Mouse (Mus musculus): ENCODE measurements around the gene Larp1b. TPM values are rescaled to one million over a fixed set of nuclear protein-coding genes. Genes with fewer than 3 reads are reported as not detected.
A peak's percentile ranks its signal among the peaks of the same experiment; 100 is the strongest.

Larp1b gene
- total RNA-seq, 2 experiments from 2014 or later: 20.1 to 22.0 TPM

DNA sequence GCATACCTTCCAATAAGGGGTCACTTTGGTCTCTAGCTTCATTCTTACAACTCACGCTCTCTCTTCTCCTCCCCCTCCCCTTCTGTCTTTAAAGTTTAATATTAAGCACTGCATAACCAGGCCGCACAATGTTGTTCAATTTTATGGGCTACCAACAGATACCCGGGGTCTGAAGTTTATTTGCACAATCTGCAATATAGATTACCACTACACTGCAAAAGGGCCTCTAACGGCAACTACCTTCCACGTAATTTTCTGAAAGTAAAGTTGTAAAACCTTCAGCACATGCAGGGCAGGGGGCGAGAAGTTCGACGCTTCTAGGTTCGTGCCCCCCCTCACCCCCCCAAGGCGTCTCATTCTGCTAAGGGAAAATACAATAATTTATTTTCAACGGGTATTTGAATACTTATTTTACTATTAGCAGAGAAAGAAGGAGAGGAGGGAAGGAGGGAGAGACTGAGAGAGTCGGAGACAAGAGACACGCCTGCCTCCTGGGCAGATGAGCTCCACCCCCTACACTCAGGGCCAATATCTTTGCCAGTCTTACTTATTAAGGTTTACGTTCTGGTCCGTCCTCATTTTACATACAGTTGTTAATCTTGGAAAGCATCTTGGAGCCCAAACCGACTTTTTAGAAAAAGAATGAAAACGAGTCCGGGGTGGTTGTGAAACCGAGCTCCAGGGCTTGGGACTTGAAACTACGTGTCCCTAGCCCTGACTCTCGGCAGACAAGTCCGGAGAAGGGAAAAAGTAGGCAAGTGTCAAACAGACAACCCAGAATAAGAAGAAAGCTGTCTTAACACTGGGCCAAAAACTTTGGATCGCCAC, 132.1 kb downstream of the Larp1b start:
- intact Hi-C loops (cut with DNase I): no loop called here
- no peak for DNase-seq

DNA sequence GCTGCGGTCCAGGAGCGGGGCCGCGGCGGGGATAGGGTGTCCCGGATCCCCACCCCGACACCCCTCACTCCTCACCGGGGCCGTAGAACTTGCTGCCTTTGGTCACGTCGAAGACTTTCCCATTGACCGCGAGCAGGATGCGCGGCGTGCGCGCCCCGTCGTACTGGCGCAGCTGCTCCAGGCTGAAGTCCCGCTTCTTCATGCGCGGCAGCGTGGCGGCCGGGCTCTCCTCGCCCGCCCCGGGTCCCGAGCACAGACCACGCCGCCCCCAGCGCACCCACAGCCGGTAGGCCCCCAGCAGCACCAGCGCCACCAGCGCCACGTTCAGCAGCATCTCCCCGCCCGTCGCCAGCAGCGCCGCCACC, 132.9 kb downstream of the Larp1b start:
- intact Hi-C loops (cut with DNase I): no loop called here
- no peak for DNase-seq

DNA sequence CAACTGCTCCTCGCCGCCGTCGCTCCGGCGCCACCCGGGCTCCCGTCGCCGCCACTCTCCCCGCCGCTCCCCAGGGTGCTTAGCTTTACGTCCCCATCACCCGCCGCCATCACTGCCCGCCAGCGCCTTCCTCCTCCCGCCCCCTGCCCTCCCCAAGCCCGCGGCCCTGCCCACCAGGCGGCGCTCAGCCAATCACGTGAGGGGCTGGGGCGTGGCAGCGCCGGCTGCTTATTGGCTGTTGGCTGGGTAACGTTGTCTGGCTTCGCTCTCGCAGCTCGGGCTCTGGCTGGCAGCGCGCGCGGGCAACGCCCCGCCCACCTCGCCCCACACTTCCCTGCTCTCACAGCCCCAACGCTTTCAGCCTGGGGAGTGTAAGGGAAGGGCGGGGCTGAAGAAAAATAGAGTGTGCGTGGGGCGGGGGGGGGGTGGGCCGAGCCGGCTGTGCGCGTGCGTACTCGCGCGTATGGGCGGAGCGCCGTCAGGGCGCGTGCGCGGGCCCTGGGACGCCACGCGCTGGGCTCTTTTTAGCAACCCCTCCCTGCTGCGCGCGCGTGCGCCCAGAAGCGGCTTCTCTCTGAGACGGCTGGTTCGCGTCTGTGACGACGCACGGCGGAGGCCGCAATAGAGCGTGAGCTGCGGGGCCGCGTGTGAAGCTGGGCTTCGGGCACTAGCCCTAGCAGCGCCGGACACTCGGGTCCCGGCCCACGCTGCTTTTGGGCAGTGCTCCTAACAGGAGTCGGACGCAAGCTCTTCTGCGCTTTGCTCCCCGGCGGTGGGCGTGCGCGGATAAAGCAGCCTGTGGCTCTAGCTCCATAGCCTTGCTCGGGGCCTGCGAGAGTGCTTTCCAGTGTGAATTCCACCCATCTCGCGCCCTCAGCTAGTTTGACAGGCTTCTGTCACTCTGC, 133.5 kb downstream of the Larp1b start, which contains the start of gene Pgrmc2:
TSS of gene Pgrmc2 (minus strand) at position 162 of the 905 bp plus-strand sequence.
- DNase-seq: peak; percentile 99
- intact Hi-C loops (cut with DNase I): no loop called here

DNA sequence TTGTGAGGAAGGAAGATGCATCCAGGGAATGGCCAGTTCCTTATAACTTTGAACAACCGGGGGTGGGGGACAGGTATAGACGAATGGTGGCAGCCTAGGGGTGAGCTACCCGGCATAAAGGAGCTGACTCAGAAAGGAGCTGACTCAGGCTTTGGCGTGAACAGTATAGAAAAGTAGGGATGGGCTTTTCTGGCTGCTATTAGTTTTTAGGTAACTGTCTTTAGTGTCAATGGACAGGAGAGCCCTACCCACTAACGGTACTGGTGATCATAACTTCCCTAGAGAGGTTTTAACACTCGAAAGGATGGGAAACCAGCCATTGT, 134.1 kb downstream of the Larp1b start:
- DNase-seq: no peak
- intact Hi-C loops (cut with DNase I): no loop called here

GRCm38 (mm10) chr3:41084421-41084820, 134.8 kb downstream of the Larp1b start:
- intact Hi-C loops (cut with DNase I): no loop called here
- DNase-seq: no peak

DNA sequence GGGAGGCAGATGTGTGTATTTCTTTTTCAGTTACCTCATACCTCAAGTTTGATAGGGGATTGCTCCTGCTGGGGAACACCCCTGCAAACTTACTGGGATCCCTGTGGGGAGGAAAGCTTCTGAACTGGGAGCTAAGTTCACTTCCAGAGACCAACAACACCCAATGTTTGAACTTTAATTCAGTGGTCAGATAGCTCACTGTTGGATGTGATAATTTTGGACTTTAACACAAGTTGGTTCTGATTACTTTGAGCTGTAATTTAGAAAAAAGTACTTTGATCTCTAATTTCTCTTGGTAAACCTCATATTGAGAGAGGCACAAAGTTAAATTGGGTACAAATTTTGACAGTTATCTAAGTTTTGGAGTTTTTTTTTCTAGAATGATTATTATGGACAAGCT, 137.4 kb downstream of the Larp1b start:
- no peak for DNase-seq
- intact Hi-C loops (cut with DNase I): no loop called here

Other genes starting within 250 kb of the Larp1b start
- under 1 TPM; 0.22 to 0.24 TPM for gene Slc25a31, start 241.0 kb upstream of the Larp1b start, total RNA-seq (2021)
- gene Hspa4l, start 205.3 kb upstream of the Larp1b start, total RNA-seq (2021): 10 to 100 TPM; 55.6 to 55.8 TPM
- 10 to 100 TPM; 10.8 to 11.8 TPM for gene Plk4, start 149.8 kb upstream of the Larp1b start, total RNA-seq (2021)
- 10 to 100 TPM; 20.5 to 24.3 TPM for gene Mfsd8, start 102.9 kb upstream of the Larp1b start, total RNA-seq (2021)
- 10 to 100 TPM; 12.2 to 14.4 TPM for gene Abhd18, start 102.9 kb upstream of the Larp1b start, total RNA-seq (2021)
- under 1 TPM; 0.24 to 0.52 TPM for gene 1700034I23Rik, start 47.3 kb upstream of the Larp1b start, total RNA-seq (2021)
- gene Pgrmc2, start 133.2 kb downstream of the Larp1b start, total RNA-seq (2021): 10 to 100 TPM; 47.4 to 47.9 TPM

All from left cerebral cortex, postnatal 4 days (tissue).